Mouse (Mus musculus) midbrain, embryonic 16.5 days (tissue): Measurements from ENCODE around the gene Cdkn1c. TPM values are rescaled to one million over a fixed set of nuclear protein-coding genes. Genes with fewer than 3 reads are reported as not detected.

Experiments
- polyA plus RNA-seq: library from polyadenylated mRNA; unstranded; fragments of >200 nt; fragmentation: Nextera tagmentation; extraction: Ambion mirVana; gene quantifications from 2 replicates; pipeline ENCODE4 v1.2.1, GENCODE M21; 2015

Cdkn1c gene
- polyA plus RNA-seq, 1 experiment from 2014 or later, result 171 TPM

Other genes starting within 250 kb of the Cdkn1c start
- 0.55 and 1.1 TPM in 2 replicates for gene Slc22a18, start 12.7 kb upstream of the Cdkn1c start, polyA plus RNA-seq
- gene Phlda2, start 42.1 kb upstream of the Cdkn1c start, polyA plus RNA-seq, result 0.93 TPM in 1 of 2 replicates, not detected in the other
- gene Nap1l4, start 88.1 kb upstream of the Cdkn1c start, polyA plus RNA-seq, result 327 and 338 TPM in 2 replicates
- 70.5 and 78.6 TPM in 2 replicates for gene Cars, start 139.0 kb upstream of the Cdkn1c start, polyA plus RNA-seq
- 0.16 and 0.24 TPM in 2 replicates for gene Tnfrsf26, start 167.7 kb upstream of the Cdkn1c start, polyA plus RNA-seq
- gene Tnfrsf22, start 188.6 kb upstream of the Cdkn1c start, polyA plus RNA-seq, result 3.3 and 3.8 TPM in 2 replicates
- gene Tnfrsf23, start 224.8 kb upstream of the Cdkn1c start, polyA plus RNA-seq, result 0.72 and 0.90 TPM in 2 replicates